Mouse (Mus musculus): ENCODE measurements around the gene Zdhhc18.
"Not testable (repeated sequence)": the region's sequence is repeated elsewhere in the genome, so short reads cannot be mapped to it uniquely, and the experiment has no call there.

Zdhhc18 gene

DNA sequence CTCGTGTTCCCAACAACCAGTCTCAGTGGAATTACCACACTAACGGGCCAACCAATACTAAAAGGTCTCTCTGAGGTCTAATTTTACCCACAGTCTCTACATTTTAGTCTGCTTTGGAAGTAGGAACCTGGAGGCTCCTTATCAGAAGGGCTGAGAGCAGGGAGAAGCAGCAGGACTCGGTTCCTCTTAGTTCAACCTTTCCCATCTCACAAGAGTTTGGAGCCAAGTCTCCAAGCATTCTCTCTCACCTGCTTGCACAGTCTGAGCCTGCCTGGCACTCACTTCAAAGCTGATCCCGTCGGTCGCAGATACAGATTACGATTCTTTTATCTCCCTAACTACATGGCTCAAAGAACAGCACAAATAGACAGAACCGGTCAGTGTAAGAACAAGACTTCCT is 13.0 kb upstream of the Zdhhc18 start:
- in situ Hi-C loops (cut with MboI, MseI), result loop anchor here (5.0 kb wide), 1 partner anchor 154 kb away; no protein-coding TSS in a partner anchor

DNA sequence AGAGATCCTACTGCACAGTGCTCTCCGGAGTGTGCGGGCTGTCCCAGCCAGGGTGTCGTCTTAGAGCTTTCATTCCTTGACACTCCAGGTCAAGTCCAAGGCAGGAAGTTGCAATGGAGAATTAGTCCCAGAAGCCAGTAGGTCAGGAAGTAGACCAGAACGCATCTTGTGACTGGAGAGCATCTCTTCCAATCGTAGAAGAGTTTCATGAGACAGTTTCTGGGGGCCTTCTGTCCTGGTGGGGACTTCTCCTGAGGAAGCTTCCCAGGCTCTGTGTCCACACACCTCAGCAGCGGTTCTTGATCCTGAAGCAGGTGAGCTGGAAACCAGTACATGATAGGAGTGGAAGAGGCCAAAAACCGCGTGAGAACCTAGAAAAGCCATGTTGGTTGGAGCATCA is 12.5 kb upstream of the Zdhhc18 start:
- in situ Hi-C loops (cut with MboI, MseI), result loop anchor here (5.0 kb wide), 1 partner anchor 155 kb away; no protein-coding TSS in a partner anchor

DNA sequence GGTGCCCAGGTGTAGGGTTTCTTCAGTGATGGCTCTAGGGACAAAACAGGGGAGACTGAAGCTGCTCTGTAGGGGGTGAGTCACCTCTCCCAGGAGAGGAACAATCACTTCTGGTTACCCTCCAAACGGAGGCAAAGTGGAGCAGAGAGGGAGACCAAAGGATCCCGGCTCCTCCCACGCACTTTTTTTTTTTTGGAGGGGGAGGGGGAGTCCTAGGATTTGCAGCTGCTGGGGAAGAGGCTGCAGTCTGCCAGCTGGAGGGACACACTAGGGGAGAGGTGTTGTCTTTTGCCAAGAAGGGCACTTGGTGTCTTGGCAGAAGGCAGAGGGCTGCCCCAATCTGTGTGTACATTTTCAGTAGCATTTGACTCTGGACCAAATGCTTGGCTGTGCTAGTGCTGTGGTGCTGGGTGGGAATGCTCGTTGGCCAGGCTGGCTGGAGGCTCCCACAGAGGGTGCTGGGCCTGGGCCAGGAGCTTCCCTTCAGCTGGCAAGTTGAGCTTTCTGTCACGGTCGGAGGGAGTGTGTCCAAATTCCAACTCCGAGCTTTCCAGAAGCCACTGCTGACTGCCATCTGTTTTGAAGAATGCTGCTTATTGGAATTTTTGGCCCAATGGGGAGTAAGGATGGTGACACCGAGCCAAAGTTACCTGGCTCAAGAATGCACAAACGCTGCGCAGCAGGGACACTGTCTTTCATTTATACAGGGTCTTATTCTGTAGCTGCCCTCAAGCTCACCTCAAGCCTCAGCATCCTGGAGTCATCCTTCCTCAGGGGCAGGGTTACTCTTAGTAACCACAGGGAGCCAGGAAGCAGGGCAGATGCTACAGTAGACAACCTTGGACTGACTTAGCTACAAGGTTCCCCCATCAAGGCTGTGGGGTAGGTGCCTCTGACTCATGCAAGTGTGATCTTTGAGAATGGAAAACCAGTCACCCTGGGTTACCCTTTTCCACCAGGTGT is 10.5 kb upstream of the Zdhhc18 start:
- in situ Hi-C loops (cut with MboI, MseI), result loop anchor here (5.0 kb wide), 1 partner anchor 157 kb away; no protein-coding TSS in a partner anchor

DNA sequence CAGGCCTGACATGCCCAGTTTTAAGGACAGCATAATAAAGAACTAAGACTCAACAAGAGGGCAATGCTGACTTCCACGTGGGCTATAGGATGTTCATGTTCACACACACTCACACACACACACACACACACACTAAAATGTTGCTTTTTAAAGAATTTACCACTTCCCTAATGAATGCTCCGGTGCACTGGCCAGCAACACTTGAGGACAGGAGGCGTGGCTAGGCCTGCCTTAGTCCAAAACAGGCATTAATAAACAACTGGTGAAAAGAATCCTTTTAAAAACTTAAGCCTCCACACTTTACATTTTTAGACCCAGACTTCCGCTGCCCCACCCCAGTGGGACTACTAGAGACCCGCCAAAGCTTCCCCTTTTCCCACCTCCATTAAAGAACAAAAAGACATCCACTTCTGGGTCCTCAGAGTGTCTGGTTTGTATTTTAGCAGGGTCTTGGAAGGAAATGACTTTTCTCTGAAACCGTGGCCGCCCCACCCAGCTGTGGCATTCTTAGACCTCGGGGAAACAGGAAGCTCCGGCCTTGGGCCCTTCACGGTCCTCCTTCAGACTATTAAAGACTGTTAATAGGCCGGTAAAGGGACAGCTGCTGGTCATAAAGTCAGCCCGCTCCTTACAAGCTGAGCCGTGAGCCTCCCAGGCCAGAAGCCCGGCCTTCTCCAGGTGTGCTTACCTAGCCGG is 9.7 kb upstream of the Zdhhc18 start:
- in situ Hi-C loops (cut with MboI, MseI), result loop anchor here (5.0 kb wide), 1 partner anchor 158 kb away; no protein-coding TSS in a partner anchor

DNA sequence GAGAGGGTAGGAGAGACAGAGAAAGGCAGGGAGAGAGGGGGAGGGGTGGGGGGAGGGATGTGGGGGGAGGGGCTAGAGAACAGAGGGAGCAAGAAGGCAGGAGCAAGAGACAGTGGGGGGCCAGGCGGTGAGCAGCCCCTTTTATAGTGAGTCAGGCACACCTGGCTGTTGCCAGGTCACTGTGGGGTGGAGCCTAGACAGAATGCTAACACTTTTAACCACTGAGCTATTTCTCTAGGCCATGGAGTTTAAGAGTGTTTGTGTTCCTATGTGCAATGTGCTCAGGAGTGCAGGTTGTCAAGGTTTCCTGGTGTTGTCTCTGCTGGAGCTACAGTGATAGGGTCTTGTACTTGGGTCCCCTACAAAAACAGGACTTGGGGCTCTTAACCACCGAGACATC is 8.8 kb upstream of the Zdhhc18 start:
- in situ Hi-C loops (cut with MboI, MseI), result no loop called here

DNA sequence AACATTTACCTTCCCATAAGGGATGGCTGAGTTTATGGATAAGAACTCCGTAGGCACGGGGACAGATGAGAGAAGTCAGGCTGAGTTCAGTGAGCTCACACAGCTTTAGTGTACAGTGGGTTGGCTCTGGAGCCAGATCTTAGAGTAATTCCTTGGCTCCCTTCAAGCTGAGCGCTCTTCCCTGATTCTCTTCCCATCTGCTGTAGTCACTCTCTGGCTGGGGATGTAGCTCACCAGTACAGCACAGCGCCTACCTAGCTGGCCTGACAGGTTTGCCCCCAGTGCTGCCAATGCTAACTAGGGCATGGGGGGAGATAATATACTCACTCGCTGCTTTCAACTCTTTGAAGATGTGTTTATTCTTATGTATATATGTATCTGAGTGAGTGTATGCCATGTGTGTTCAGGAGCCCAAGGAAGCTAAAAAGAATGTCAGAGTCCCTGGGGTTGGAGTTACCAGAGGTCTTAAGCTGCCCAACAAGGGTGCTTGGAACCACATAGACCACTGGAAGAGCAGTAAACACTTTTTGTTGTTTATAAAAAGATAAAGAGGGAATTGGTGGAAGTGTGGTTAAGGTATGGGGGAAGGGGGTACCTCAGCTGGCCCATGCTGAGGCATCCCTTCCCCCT is 8.0 kb upstream of the Zdhhc18 start:
- in situ Hi-C loops (cut with MboI, MseI), result no loop called here

DNA sequence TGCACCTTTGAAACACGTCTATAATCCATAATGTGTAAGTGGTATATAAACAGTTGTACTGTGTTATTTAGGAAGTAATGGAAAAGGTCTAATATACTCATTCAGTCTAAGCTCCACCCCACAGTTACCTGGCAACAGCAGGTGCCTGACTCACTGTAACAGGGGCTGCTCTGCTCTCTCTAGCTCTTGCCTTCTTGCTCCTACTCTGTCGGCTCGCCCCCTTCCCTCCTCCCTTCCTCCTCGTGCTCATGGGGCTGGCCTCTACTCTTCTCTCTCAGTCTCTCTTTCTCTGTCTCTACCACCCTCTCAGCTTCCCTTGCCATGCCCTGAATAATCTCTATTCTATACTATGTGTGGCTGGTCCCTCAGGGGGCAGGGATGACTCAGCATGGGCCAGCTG is 7.0 kb upstream of the Zdhhc18 start:
- in situ Hi-C loops (cut with MboI, MseI), result no loop called here

DNA sequence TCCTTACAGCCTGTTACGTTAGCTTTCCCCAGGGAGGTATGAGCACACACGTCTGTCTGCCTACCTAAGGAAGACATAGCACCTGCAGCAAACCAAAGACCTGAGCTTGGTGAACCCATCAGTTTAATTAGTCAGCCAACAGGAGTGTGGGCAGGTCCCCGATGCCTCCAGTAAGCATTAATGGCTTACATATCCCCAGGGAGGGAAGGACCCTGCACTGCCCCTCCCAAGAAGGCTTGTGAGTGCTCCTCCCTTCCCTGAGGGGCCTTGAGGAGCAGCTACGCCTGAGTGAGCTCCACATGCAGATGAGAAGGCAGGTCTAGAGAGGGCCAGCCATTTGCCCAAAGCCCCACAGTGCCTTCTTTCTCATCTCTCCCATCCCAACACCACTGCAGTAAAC is 6.3 kb upstream of the Zdhhc18 start:
- in situ Hi-C loops (cut with MboI, MseI), result no loop called here

DNA sequence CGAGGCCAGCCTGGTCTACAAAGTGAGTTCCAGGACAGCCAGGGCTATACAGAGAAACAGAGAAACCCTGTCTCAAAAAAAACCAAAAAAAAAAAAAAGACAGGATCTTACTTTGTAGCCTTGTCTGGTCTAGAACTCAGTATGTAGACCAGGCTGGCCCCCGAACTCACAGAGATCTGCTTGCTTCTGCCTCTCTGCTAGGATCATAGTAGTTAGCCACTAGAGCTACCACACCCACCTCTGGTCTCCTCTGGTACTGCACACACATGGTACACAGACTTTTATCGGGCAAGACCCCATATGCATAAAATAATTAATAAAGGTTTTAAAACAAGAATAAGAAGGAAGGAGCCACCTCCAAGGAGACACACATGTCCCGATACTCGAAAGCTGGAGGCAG is 4.1 kb upstream of the Zdhhc18 start:
- in situ Hi-C loops (cut with MboI, MseI), result not testable (repeated sequence)

DNA sequence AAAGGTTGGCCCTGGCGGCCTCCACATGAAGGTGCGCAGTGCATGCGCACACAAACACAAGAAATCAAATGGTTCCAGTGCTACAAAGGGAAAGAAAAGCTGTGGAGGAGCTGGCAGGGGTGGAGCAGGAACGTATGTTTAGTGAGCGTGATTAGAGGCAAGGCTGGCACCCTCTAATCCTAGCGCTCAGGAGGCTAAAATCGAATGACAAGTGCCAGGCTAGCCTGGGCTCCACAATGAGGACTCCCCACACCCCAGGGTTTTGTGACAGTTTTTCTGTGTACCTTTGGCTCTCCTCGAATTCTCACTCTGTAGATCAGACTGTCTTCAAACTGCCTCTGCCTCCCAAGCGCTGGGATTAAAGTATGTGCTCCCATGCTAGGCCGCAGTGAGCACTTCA is 2.8 kb upstream of the Zdhhc18 start:
- in situ Hi-C loops (cut with MboI, MseI), result no loop called here

DNA sequence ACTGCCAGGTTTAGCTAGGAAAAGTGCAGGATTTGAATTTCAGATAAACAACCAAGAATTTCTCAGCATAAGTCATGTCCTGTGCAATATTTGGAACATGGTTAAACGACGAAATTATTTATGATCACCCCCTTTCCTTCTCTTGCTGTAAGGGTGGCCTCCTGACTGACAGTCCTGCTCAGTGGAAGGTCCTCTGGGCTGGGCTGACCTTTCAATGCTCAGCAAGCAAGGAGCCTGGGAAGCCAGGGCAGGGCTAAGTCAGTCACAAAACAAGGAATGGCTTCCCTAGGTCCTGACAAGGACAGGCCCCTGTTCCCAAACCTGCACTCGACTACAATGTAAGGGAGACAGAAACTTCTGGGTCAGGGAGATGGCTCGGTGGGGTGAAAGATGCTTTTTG is 2.0 kb upstream of the Zdhhc18 start:
- in situ Hi-C loops (cut with MboI, MseI), result no loop called here

DNA sequence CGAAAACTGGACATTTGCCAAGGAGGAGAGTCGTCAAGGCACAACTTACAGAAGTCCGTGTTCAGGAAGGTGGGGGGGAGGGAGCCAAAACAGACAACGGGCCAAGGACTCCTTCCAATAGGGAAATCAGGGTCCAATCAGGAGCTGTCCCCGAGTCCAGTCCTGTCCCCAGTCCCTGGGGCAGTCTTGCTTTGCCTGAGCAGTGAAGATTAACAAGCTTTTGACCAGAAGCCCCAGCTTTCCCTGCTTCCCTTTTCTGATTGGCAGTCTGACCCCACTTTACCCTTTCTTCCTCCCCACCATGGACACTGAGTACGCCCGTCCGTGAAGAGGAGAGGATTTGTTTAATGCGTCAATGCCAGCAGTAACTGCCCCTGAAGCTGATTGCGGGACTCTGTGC is 1.5 kb upstream of the Zdhhc18 start:
- in situ Hi-C loops (cut with MboI, MseI), result no loop called here

DNA sequence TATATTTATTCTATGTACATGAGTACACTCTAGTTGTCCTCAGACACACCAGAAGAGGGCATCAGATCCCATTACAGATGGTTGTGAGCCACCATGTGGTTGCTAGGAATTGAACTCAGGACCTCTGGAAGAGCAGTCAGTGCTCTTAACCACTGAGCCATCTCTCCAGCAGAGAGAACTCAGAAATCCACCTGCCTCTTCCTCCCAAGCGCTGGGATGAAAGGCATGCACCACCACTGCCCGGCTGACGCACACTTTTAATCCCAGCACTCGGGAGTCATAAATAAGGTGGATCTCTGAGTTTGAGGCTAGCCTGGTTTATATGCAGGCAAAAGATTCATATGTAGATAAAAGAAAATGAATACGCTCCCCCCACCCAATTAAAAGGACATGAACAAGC is 490 bp downstream of the Zdhhc18 start:
- in situ Hi-C loops (cut with MboI, MseI), result loop anchor here (10.0 kb wide), 1 partner anchor 55 kb away; no protein-coding TSS in a partner anchor

DNA sequence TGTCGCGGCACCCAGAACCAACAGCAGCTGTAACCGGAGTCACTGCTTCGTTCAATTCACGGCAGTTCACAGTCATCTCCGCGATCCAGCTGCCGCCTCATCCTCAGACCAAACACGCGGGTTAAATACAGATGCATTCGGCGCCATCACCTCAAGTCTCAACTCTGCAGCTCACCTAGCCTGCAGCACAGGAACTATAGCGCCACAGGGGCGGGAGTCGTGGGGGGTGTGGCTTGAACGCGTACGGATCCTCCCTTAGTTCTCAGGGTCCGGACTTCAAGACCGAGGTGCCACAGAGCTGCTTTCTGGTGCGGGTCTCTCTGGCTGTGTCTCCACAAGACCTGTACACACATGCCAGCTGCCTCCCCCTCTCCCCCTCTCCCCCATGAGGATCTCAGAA is 4.3 kb downstream of the Zdhhc18 start:
- in situ Hi-C loops (cut with MboI, MseI), result loop anchor here (10.0 kb wide), 1 partner anchor 51 kb away; no protein-coding TSS in a partner anchor

DNA sequence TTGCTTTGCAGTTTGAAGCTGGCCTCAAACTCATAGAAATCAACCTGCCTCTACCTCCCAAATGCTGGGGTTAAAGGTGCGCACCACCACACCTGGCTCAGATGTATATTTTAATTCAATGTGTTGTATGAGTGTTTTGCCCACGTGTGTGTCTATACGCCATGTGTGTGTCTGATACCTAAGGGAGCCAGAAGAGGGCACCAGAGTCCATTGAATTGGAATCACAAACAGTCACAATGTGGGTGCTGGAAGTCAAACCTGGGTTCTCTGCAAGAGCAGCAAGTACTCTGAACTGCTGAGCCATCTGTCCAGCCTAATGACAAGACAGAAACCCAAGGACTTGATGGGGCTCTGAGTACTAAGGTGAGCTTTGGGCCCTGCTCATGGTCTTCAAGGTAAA is 4.8 kb downstream of the Zdhhc18 start:
- in situ Hi-C loops (cut with MboI, MseI), result loop anchor here (10.0 kb wide), 1 partner anchor 50 kb away; no protein-coding TSS in a partner anchor

DNA sequence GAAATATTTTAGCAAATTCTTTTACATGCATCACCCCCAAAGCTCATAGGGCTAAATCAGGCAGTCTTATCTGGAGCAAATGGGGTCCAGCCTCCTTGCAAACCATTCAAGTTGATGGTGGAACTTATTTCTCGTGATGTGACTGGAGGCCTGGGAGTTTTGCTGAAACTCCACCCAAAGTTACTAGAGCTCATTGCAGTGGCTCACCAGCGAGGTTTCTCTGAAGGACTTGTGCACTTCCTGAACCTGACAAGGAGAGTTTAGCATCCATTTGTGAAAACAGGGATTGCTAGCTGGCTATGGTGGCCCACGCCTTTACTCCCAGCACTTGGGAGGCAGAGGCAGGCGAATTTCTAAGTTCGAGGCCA is 15.9 kb downstream of the Zdhhc18 start:
- in situ Hi-C loops (cut with MboI, MseI), result no loop called here

DNA sequence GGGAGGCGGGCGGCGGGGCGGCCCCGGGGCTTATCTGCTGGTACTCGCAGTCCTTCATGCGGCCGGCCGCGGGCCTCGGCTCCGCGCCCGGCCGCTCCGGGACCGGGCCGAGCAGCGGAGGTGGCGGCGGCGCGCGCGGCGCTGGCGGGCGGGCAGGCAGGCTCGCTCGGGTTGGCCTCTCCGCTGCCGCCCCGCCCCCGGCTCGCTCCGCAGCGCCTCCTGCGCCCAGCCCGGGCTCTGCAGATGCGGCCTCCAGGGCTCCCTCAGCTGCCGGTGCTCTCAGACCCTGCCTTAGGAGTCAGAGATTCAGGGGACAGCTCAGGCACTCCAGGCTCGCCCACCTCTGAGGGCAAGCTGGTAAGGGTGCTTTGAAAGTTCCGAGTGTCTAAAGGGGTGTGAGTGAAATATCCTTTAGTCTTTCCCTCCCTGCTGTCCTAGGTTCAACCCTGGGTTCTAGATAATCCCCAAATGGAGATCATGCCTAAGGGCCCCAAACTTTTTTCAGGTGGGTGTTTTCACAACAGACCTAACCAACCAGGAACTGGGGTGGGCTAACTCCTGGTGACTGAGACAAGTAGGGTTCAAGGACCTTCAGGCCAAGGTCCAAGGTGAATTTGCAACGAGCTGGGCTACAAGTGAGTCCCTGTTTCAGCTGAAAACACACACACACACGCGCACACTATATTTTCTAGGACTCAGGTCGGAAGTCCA is 16.5 kb downstream of the Zdhhc18 start:
- in situ Hi-C loops (cut with MboI, MseI), result no loop called here

DNA sequence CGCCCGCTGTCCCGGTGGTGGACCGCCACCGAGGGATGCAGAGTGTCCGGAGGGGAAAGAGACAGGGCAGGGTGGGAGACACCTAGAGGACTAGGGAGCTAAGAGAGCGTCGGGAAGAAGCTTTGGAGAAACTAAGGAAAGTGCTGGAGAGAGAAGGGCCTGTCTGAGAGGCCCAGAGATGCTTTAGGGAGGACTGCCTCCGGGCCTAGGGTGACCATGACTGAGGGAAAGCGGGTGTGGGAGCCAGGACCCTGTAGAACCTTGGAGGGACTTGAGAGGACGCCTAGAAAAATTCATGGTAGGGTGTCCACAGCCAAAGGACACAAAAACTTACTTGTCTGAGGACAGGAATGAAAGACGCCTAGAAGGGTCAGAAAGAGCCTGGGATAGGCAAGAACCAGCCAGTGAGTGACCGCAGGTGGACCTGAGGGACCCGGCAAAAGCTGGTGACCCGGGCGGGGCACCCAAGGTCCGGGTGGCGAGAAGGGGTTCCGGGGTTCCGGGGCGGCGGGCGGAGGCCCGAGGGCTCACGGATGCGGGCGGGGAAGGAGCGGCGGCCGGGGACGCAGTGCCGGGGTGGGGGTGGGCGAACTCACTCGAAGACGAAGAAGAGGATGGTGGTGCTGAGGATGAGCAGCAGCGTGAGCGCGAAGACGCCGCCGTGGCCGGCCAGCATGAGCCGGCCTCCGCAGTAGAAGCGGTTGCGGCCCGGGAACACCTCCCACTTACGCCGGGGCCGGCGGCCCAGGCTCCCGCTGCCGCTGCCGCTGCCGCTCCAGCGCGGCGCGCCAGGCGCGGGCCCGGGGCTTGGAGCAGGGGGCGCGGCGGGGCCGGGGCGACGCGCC is 17.2 kb downstream of the Zdhhc18 start:
- in situ Hi-C loops (cut with MboI, MseI), result no loop called here

DNA sequence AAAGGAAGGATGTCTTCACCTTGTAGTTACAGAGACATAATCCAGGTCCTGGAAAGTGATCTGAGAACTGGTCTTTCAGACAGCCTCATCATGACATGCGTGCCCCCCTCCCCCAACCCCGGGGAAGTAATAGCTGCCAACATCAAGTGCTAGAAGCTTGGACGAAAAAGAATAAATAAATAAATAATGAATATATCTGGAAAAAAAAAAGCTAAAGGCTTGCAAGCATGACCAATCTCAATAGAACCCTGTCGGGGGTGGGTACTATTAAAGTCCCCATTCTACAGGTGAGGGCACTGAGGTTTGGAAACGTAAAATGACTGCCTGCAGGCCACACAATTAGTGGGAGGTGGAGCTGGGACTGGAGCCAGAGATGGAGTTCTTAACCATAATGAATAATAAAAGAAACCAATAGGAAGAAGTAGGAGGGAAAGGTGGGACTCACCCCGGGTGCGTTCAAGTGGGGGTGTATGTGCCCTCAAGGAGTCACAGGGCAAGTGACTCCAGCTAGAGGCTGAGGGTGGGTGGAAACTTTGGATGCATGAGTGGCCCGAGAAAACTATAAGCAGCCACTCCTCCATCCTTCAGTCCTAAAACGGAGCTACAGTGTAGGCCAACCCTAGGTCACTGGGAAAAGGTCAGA is 18.1 kb downstream of the Zdhhc18 start:
- in situ Hi-C loops (cut with MboI, MseI), result no loop called here
